Mouse (Mus musculus): ENCODE results near the gene Ripply2.

The Ripply2 gene

DNA sequence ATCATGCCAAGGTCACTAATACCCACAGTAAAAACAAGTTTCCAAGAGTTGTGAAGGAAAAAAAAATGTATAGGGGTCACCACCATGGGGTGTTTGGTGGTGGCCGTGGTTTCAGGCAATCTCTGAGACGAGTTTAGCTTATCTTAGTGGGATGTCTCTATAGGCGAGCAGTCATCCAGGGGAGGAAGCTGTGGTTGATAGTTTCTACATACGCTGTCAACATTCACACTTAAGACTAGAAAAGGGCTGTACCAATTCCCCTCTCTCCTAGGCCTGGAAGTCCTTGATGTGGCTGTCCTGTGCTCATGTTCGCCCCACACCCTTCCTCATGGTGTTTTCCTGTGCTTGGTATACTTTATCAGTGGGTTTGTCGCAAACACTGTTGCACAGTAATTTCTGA lies 10.4 kb downstream of the Ripply2 start:
- in situ Hi-C loops (cut with MboI), result loop anchor here (10.0 kb wide), 1 partner anchor 229 kb away; the partner anchor contains the start of gene Cep162

DNA sequence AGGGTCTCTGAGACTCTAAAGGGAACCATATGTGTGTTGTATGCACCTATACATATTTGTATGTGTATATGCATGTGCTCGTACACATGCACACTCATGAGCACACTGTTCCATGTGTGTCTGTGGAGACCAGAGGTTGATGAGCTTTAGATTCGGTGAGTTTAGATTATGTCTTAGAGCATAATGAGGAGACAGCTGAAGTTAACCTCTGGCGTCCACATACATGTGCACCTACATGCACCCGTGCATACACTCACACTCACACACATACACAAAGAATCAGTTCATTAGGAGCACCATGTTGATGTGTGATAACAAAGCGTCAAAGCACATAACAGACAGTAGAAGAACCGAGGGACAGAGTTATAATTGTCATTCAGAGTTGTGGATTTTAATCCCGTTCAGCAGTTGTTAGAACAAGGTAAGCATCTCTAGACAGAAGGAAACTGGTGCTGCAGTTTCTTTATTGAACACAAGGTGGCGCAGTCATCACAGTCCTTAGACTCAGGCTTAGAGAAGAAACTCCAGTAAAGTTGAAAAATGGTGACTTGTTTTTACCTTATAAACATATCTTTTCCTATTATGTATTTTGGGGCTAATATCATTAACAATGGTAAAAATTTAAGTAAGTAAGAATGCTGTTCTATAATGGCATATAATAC lies 12.2 kb downstream of the Ripply2 start:
- in situ Hi-C loops (cut with MboI), result loop anchor here (10.0 kb wide), 1 partner anchor 227 kb away; the partner anchor contains the start of gene Cep162

DNA sequence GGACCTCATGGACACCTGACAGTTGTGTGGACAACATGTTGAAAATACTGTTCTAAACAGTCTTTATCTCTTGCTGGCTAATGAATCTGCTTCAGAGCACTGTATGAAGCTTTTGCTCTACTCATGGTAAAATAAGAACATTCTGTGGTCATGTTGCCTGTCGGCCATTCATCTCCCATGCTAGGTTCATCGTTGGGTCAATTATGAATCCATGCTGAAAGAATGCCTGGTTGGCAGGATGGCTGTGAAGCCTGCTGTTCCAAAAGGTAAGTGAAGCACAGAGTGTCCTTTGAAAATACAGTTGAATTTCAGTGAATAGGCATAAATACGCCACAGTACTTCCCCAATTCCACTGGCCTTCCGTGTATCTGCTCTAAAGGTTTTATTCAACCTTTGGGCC lies 16.9 kb downstream of the Ripply2 start:
- in situ Hi-C loops (cut with MboI), result no loop called here

DNA sequence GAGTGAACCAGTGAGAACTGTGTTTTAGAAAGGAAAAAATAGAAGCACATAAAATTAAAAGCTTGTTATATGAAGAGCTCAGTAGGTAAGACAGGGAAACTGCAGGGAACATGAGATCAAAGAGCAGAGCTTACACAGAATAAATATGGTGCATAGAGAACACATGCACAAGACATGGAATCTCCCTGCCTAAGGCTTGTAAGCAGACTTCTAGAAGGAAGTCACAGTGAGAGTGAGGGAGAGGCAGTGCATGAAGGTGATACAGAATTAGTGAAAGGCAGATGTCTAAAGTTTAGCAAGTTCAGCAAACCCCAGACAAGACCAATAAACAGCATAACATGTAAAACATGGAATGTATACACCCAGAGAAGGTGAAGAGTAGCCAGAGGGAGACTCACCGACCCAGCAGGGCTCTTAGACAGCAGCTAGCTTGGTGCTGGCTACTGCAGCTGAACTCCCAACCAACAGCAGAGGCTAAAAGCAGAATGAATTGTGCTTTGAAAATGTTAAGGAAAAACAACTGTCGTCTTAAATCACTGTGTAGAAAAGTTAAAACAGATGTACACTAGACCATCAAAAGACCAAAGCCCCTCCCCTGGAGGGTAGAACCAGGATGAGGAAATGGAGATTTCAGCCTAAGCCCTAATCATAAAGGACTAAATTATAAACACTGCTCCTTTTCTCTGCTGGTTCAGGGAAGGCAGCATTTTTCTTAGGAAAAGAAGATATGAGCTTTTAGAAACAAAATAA lies 19.7 kb downstream of the Ripply2 start:
- in situ Hi-C loops (cut with MboI), result no loop called here

DNA sequence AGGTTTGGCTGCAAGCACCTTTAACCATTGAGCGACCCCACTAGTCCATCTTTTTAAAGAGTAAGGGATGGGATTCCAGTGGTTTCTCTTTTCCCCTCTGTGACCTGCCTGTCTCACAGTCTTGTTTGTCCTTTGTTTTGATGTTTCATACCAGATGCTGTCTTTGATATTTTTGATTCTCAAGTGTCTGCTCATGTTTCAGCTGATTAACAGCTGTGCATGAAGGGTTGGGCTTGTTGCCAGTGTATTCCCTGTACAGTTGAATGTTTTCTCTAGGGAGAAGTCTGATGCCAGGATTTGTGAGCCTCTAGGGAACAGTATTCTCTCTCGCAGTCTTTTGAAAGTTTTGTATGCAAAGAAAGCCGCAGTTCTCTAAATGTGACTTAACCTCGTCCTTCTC lies 34.1 kb downstream of the Ripply2 start:
- in situ Hi-C loops (cut with MboI), result no loop called here

DNA sequence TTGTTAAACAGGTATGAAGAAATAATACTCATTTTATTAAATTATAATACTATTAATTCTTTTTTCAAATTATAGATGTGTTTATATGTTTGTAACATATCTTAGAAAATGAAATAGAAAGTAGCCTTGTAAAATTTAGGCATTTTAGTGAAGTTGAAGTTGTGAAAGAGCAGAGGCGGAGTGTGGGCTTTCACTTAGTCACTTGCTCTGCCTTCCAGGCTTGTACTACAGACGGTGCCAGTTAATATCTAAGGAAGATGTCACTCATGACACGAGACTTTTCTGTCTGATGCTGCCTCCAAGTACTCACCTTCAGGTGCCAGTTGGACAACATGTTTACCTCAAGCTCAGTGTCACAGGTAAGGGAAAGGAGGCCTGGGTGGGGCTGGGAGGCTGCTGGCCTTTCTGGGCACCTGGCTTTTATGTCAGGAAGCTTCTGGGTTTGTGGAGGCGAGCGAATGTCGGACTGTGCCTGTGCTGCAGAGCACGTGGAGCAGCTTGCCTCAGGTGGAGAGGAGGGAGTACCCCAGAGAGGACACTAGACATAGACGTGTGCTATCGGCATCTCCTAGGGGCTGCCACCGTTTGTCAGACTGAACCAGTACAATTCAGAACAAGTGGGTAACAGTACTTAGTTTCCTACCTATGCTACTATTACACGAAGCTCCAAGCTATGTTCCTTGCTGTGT lies 40.4 kb downstream of the Ripply2 start:
- in situ Hi-C loops (cut with MboI), result no loop called here

DNA sequence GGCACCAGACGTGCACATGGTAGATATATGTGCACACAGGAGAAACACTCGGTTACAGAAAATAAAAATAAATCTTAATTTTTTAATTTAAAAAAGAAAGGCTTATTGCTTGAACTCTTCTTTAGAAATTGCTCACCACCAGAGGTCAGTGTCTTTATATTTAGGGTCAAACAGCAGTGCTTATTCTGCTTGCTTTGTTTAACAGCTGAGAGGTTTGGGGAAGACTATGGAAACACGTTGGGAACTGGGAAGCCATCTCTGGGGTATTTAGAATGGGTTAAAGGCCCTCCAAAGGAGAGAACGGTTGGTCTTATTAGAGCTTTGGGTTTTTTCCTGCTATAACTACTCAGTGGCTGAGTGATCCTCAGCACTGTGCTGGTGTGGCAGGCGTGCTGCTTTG lies 47.0 kb downstream of the Ripply2 start:
- in situ Hi-C loops (cut with MboI), result no loop called here

DNA sequence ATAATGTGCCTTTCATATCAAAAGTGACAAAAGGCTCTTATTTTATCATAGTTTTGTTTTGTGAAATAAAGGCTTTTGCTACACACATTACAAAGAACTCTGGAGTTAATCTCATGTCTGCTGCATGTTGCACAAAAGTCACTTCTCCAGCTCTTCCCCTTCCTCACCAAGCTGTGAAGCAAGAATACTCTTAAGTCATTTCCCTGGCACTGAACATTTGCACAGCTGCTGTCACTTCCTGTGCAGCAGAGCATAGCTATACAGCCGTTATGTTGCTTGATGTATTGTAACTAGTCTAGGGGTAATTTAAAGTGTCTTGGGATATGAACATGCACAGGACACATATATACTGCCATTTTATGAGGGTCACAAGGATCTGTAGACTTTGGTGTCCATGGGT lies 52.8 kb downstream of the Ripply2 start:
- in situ Hi-C loops (cut with MboI), result no loop called here
